Mouse (Mus musculus) kidney, embryonic 15.5 days (tissue): ENCODE data around the gene Sox12. TPM values are rescaled to one million over a fixed set of nuclear protein-coding genes. Genes with fewer than 3 reads are reported as not detected.

ENCODE experiments used
- ATAC-seq: fragments of 200-750 bp; cut with Nextera tagmentation; replicated peaks from 2 replicates; pipeline ENCODE4 v1.8.0; 2017; ENCODE audit warnings: moderate TSS enrichment; ENCODE audit not compliant: low FRiP score
- H3K27ac ChIP-seq: fragments of 300-500 bp; sonication (generic); 2 replicates; pipeline ENCODE4 v1.5.1; 2015; ENCODE audit warnings: mild to moderate bottlenecking, inconsistent platforms
- H3K27me3 ChIP-seq: fragments of 300-500 bp; sonication (generic); 2 replicates; pipeline ENCODE4 v1.6.1; 2015; ENCODE audit warnings: inconsistent platforms
- H3K36me3 ChIP-seq: fragments of 300-500 bp; sonication (generic); 2 replicates; pipeline ENCODE4 v1.6.1; 2015; ENCODE audit warnings: inconsistent platforms
- H3K4me1 ChIP-seq: fragments of 300-500 bp; sonication (generic); 2 replicates; pipeline ENCODE4 v1.6.1; 2015; ENCODE audit warnings: inconsistent platforms
- H3K4me2 ChIP-seq: fragments of 300-500 bp; sonication (generic); 2 replicates; pipeline ENCODE4 v1.6.1; 2015; ENCODE audit warnings: moderate library complexity, mild to moderate bottlenecking, inconsistent platforms
- H3K4me3 ChIP-seq: fragments of 300-500 bp; sonication (generic); replicated peaks from 2 replicates; pipeline ENCODE4 v1.5.1; 2015; ENCODE audit warnings: mild to moderate bottlenecking, inconsistent platforms
- H3K9ac ChIP-seq: fragments of 300-500 bp; sonication (generic); 2 replicates; pipeline ENCODE4 v1.6.1; 2015; ENCODE audit warnings: mild to moderate bottlenecking, inconsistent platforms
- H3K9me3 ChIP-seq: fragments of 300-500 bp; sonication (generic); replicated peaks from 2 replicates; pipeline ENCODE4 v1.6.1; 2016; ENCODE audit warnings: inconsistent platforms
- WGBS: fragments of 180-500 bp; shearing (Covaris S2); methylation state at CpG from one replicate; pipeline ENCODE4 v1.1.7; 2015; ENCODE audit warnings: mixed read lengths; 5-methylcytosine and 5-hydroxymethylcytosine counted together
- polyA plus RNA-seq: library from polyadenylated mRNA; unstranded; fragments of >200 nt; fragmentation: Nextera tagmentation; extraction: Ambion mirVana; gene quantifications from 2 replicates; pipeline ENCODE4 v1.2.1, GENCODE M21; 2015

The Sox12 gene
- polyA plus RNA-seq, 1 experiment from 2014 or later: 12.2 TPM

DNA sequence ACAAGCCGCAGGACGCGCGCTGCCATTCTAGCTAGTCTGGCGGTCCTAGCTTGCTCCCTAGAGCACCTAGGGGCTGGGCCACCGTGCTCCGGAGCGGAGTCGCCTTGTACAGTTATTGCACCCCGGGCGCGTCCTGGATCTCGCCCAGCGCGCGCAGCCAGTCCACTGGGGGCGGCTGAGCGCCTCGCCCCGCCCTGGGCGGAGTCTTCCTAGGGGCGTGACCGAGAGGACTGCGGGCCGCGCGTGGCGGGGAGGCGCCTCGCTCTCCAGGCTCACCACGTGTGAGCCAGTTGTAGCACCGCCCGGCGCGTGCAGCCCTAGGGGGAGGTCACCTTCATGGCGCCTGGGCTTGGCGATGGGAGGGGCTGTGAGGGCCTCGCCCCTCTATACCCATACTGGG, 828 bp upstream of the Sox12 start:
- H3K4me3 ChIP-seq: peak overlapping the region; percentile 83
- H3K9me3 ChIP-seq: no peaks in the 10 kb centered on the region
- H3K36me3 ChIP-seq: no peaks in the 10 kb centered on the region
- peak overlapping the region; percentile 100 for H3K27ac ChIP-seq
- no peaks in the 10 kb centered on the region for H3K27me3 ChIP-seq
- peak overlapping the region; percentile 85 for H3K4me2 ChIP-seq
- H3K9ac ChIP-seq: peak overlapping the region; percentile 92
- peaks cover 42% of the 10 kb centered on the region for H3K4me1 ChIP-seq
- under 1% methylated on average over 38 of the region's 38 CpGs for WGBS
- ATAC-seq: peak; percentile 85

DNA sequence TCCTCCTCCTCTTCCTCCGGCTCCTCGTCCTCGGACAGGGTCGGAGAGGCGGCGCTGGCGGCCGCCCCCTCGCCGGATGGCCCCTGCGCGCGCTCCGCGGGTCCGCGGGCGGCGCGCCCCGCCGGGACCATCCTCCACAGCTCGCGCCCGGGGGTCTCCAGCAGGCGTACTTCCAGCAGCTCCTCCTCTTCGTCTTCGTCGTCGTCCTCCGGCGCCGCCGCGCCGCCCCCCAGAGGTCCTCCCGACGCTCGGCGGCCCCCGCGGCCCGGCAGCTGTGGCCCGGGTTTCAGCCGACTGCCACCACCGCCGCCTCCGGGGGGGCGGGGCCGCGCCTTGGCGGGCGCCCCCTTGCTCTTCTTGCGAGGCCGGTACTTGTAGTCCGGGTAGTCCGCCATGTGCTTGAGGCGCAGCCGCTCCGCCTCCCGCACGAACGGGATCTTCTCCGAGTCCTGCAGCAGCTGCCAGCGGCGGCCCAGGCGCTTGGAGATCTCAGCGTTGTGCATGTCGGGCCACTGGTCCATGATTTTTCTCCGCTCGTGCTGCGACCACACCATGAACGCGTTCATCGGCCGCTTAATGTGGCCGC, 766 bp downstream of the Sox12 start:
- 0 out of 2 replicates have a peak, but pooled peaks have one; percentile 9 for ATAC-seq
- WGBS: under 1% methylated on average over 76 of the region's 77 CpGs
- H3K4me1 ChIP-seq: peaks cover 51% of the 10 kb centered on the region

DNA sequence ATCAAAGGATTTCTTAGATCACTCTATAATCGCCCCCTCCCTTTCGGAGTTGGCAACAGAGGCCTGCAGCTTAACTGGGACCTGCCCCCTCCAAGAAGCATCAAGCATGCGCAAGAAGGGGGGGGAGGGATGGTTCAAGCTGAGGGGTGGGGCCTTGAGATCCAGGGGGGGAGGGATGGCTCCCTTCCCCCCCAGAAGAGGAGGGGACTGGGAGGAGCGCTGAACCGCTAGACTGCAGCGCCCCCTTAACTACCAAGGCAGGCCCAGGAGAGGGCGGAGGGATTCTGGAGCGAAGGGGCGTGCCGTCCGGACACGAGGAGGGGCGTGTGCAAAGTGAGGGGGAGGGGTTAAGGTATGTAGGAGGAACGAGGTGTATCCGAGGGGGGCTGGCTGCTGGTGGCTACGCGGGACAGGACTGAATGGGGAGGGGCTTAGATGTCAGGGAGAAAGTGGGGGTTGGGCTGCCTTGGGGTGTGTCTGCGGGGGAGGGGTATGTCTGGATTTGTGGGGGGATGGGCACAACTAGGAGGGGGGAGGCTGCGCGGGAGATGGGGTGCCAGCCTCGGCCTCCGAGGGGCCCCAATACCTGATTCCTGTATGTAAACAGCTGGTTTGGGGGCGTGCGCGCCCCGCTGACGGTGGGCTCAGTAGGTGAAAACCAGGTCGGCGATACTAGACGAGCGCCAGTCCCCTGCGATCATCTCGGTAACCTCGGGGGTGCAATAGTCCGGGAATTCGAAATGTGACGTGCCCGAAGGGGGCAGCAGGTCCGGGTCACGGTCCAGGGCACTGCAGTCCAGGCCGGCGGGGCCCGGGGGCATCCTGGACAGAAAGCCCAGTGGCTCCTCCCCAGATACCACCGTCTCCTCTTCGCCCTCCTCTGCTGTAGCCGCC, 1.5 kb downstream of the Sox12 start:
- ATAC-seq: peak; percentile 60
- Histone ChIP-seq H3K27ac (peak overlapping the region; percentile 100), H3K4me1 (peaks cover 51% of the 10 kb centered on the region), H3K27me3 (no peaks in the 10 kb centered on the region), H3K9ac (peak overlapping the region; percentile 92), H3K4me3 (peak overlapping the region; percentile 83), H3K4me2 (peak overlapping the region; percentile 85), H3K9me3 (no peaks in the 10 kb centered on the region), H3K36me3 (no peaks in the 10 kb centered on the region)
- under 1% methylated on average over 44 of the region's 46 CpGs for WGBS

More for the DNA sequence above, 766 bp downstream of the Sox12 start:
- Histone ChIP-seq H3K9me3 (no peaks in the 10 kb centered on the region), H3K36me3 (no peaks in the 10 kb centered on the region), H3K9ac (peak overlapping the region; percentile 92), H3K27ac (peak overlapping the region; percentile 100), H3K4me3 (peak overlapping the region; percentile 83), H3K27me3 (no peaks in the 10 kb centered on the region), H3K4me2 (peak overlapping the region; percentile 85)

DNA sequence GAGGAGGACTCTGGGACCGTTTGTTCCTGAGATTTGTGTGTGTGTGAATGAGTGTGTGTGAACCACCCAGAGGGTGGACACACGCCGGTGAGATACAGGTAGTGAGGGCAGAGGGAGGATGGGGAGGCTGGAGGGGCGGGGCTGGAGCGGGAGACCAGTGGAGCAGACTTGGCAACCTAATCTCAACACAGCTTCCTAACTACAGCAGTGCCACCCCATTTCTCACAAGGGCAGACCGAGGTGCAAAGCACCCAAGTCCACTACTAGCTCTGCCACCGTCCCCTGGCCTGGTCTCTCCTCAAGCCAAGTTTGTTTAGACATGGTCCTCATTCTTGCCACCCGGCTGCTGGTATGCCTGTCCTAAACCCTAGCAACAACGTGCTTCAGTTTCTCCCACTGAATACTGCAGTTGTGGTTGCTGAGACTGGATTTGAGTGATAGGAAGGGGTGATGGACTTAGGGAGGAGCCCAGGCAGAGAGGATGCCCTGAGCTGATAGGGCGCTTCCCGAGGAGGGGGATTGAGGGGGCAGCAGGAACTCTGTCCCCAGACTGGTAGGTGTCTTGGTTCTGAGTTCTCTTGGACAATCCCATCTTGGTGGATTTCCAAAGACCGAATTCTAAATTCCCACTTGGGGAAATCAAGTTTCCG, 2.5 kb downstream of the Sox12 start:
- ATAC-seq: no peak
- Histone ChIP-seq H3K36me3 (no peaks in the 10 kb centered on the region), H3K9me3 (no peaks in the 10 kb centered on the region), H3K27ac (peak overlapping the region; percentile 100), H3K27me3 (no peaks in the 10 kb centered on the region), H3K4me2 (peak overlapping the region; percentile 85), H3K9ac (peak overlapping the region; percentile 92), H3K4me3 (peak overlapping the region; percentile 83), H3K4me1 (peaks cover 51% of the 10 kb centered on the region)
- 12% methylated on average over 13 of the region's 13 CpGs for WGBS

DNA sequence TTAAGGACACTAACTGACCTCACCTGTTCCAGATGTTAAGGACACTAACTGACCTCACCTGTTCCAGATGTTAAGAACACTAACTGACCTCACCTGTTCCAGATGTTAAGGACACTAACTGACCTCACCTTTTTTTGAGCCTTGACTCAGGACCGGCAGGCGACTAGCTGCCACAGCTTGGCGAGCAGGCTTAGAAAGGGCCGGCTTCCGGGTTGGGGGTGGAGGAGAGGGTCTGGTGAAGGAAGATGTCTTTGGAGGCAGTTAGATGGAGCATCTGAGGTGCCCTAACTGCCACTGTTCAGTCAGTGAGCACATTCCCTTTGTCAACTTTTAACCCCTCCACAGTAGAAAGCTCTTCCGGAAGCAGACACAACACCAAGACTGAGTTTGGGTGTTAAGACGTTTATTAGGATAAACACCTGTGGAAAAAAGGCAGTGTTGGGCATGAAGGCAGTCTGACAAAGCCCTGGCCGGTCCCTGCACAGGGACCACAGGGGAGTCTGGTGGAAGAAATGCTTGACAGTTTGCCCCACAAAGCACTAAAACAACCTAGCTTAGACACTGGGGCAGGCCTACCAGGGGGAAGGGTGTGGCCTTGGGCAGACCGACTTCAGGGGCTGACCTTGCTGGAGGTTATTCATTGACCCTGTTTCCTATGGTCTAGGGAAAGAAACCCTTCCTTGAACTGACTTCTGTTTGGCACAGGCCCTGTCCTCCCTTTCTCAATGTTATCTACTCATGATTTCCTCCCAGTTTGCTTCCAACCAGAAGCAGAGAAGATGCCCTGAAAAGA, 4.4 kb downstream of the Sox12 start:
- no peak for ATAC-seq
- H3K27ac ChIP-seq: peak overlapping the region; percentile 20
- H3K4me2 ChIP-seq: peak overlapping the region; percentile 85
- H3K27me3 ChIP-seq: no peaks in the 10 kb centered on the region
- H3K4me3 ChIP-seq: peak overlapping the region; percentile 83; the same call in 1 of the 2 replicates
- no peaks in the 10 kb centered on the region for H3K36me3 ChIP-seq
- no peaks in the 10 kb centered on the region for H3K9me3 ChIP-seq
- no peak overlapping the region for H3K9ac ChIP-seq
- H3K4me1 ChIP-seq: peaks cover 32% of the 10 kb centered on the region
- 45% methylated on average over 9 of the region's 9 CpGs for WGBS

DNA sequence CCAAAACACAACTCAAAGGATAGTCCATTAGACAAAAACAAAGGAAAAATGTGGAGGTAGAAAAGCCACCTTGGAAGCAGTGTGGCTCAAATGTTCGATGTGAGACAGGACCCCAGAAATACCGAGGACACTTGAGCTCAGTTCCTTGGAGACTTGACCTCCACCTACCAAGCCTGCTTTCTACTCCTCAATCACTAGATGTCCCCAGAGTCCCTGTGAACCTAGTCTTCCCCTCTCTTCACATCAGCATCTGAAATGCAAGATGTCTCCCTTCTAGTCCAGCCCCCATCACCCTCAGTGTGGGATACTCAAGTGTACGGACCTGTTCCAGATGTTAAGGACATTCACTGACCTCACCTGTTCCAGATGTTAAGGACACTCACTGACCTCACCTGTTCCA, 5.1 kb downstream of the Sox12 start:
- Histone ChIP-seq H3K4me3 (no peak overlapping the region), H3K27ac (0 out of 2 replicates have a peak overlapping the region, but pooled peaks have one; percentile 0), H3K9me3 (no peaks in the 10 kb centered on the region), H3K4me2 (no peak overlapping the region), H3K36me3 (no peaks in the 10 kb centered on the region), H3K27me3 (no peaks in the 10 kb centered on the region), H3K9ac (no peak overlapping the region), H3K4me1 (peaks cover 29% of the 10 kb centered on the region)
- ATAC-seq: no peak
- WGBS: 13% methylated on average over 3 of the region's 3 CpGs

DNA sequence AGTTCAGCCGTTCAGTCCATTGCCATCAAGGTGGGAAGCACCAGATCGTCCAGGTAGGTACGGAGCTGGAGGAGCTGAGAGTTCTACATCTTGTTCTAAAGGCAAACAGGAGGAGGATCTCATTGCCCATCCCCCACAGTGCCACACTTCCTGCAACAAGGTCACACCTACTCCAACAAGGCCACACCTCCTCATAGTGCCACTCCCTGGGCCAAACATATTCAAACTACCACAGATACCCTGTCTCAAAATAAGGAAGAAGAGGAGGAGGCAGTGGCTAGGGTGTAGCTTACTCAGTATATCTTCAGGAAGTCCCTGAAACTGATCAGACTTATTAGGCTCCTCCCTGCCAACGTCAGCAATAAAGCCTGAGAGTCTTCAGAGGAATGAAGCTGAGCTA, 13.7 kb downstream of the Sox12 start:
- Histone ChIP-seq H3K4me3 (no peak overlapping the region), H3K9me3 (no peaks in the 10 kb centered on the region), H3K4me1 (no peaks in the 10 kb centered on the region), H3K4me2 (no peak overlapping the region), H3K9ac (no peak overlapping the region), H3K27me3 (no peaks in the 10 kb centered on the region), H3K36me3 (no peaks in the 10 kb centered on the region), H3K27ac (no peak overlapping the region)
- ATAC-seq: no peak
- WGBS: 86% methylated on average over 4 of the region's 4 CpGs

DNA sequence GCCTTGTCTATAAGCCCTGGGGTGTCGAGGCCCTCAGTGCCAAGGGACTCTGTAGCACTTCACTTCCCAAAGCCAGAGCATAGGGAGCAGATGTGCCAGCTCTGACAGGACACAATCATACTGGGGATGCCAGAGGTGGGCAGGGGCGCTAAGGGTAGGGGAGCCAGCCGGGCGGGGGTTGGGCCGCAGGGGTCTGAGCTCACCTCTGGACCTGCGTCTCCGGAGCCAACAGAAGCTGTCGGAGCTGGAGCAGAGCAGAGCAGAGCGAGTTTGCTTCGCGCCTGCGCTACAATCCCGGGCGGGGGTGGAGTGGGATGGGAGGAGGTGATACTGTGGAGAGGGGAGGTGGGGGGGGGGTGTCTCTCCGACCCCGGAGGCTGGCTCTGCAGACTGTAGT, 21.5 kb downstream of the Sox12 start, which contains the start of gene Nrsn2:
Nrsn2 (minus strand) TSS at position 294 of the 397 bp plus-strand sequence.
- Histone ChIP-seq H3K4me3 (peak within 1 kb of the TSS; percentile 12), H3K36me3 (no peaks in the 10 kb centered on the region), H3K9me3 (no peaks in the 10 kb centered on the region), H3K9ac (no peak within 1 kb of the TSS), H3K27ac (no peak within 1 kb of the TSS), H3K27me3 (peaks cover 37% of the 10 kb centered on the region), H3K4me1 (peaks cover 17% of the 10 kb centered on the region), H3K4me2 (peak within 1 kb of the TSS; percentile 49)
- WGBS: 4% methylated on average over 16 of the region's 16 CpGs
- peak; percentile 45 for ATAC-seq

DNA sequence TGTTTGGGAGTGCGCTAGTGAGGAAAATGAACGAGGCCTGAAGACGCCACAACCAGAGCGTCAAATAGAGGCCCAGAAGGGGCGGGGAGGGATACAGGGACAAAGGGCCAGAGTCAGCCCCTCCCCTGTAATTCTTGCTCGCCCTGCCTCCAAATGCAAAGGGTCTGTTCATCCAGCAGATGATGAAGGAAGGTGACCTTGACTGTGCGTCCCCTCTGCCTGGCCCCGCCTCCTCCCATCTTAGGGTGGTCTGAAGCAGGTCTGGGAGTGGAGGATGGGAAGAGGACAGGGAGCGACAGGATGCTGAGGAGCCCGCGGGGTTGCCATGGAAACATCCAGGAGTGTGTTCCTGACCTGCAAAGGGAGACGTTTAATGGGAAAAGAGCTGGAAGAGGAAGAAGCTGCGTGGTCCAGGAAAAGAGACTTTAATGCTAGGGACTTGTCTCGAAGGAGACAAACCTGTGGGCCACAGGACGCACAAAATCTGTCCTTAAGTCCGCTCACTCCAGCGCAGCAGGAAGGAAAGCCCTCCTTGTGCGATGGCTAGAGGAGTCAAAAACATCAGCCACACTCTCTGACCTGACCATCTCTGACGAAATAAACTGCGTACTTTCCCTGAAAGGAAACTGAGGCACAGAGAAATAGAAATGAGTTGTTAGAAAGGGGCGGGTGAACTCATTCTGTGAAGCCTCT, 22.1 kb downstream of the Sox12 start:
- ATAC-seq: peak; percentile 50; the same call in 1 of the 2 replicates
- 6% methylated on average over 21 of the region's 21 CpGs for WGBS
- H3K36me3 ChIP-seq: no peaks in the 10 kb centered on the region
- peaks cover 17% of the 10 kb centered on the region for H3K4me1 ChIP-seq
- peak overlapping the region; percentile 49 for H3K4me2 ChIP-seq
- H3K9me3 ChIP-seq: no peaks in the 10 kb centered on the region
- H3K27ac ChIP-seq: no peak overlapping the region
- peaks cover 37% of the 10 kb centered on the region for H3K27me3 ChIP-seq
- H3K9ac ChIP-seq: no peak overlapping the region
- H3K4me3 ChIP-seq: peak overlapping the region; percentile 12; the same call in 1 of the 2 replicates

DNA sequence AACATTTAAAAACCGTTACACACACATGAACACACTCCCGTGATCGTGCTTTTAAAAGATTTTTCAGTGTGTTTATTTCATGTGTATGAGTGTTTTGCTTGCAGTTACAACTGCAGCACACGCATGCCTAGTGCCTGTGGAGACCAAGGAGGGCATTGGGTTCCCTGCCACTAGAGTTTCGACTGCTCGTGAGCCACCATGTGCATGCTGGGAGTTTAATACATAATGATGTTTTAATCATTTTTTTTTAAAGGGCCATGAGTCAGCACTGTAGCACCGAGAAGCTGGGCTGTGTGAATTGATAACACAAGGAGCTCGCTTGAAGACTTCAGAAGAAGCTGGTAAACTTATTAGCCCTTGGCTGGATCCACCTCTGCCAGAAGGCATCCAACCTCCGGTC, 24.3 kb downstream of the Sox12 start:
- Histone ChIP-seq H3K4me3 (no peak overlapping the region), H3K9ac (no peak overlapping the region), H3K27ac (no peak overlapping the region), H3K4me2 (no peak overlapping the region), H3K36me3 (no peaks in the 10 kb centered on the region), H3K9me3 (no peaks in the 10 kb centered on the region), H3K27me3 (peaks cover 40% of the 10 kb centered on the region), H3K4me1 (peaks cover 19% of the 10 kb centered on the region)
- 84% methylated on average over 9 of the region's 9 CpGs for WGBS
- no peak for ATAC-seq

DNA sequence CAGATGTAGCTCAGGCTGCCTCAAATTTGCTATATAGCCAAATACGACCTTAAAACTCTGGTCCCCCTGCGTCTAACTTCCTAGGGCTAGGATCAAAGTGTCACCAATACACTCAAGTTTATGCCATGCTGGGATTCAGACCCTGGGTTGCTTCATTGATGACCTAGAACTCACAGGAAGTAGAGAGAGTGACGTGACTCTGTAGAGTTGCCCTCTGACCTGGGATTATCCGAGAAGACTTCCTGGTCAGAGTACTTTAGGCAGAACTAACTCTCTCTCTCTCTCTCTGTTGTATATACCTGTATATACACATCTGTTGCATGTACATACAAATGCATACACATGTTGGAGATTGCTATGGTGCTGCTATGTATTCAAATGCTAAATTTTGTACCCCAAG, 25.2 kb downstream of the Sox12 start:
- Histone ChIP-seq H3K9ac (no peak overlapping the region), H3K4me1 (peaks cover 20% of the 10 kb centered on the region), H3K4me2 (no peak overlapping the region), H3K9me3 (no peaks in the 10 kb centered on the region), H3K4me3 (no peak overlapping the region), H3K27ac (no peak overlapping the region), H3K27me3 (peaks cover 38% of the 10 kb centered on the region), H3K36me3 (no peaks in the 10 kb centered on the region)
- 68% methylated on average over 4 of the region's 4 CpGs for WGBS
- ATAC-seq: no peak
